Mouse (Mus musculus) erythroid progenitor cell, adult 5-6 weeks (primary cell): ENCODE results near the gene Tmem220. TPM values are rescaled to one million over a fixed set of nuclear protein-coding genes. Genes with fewer than 3 reads are reported as not detected.

Experiments used
- ATAC-seq: replicated peaks from 2 replicates; pipeline ENCODE4 v1.8.0; 2016; ENCODE audit warnings: moderate number of reproducible peaks, mild to moderate bottlenecking, moderate TSS enrichment, inconsistent platforms; ENCODE audit not compliant: poor library complexity, low FRiP score, severe bottlenecking
- total RNA-seq, 2 experiments: library from RNA; stranded (forward) in 1 of 2; stranded (reverse) in 1 of 2; fragments of 150-400 nt in 1 of 2; fragments of 186-747, 209-891 nt in 1 of 2; gene quantifications; 2 replicates each; pipeline versions ENCODE4 v1.2.3 to v1.2.4; 2015 to 2017; ENCODE audit warnings: low replicate concordance in 2 of 2

Gene Tmem220
- total RNA-seq, 2 experiments from 2014 or later = 3.8 TPM; not detected in 1

GRCm38 (mm10) chr11:67051676-67052320 is 26.8 kb downstream of the Tmem220 start:
- 0 out of 2 replicates have a peak, but pooled peaks have one; percentile 44 for ATAC-seq

- peak; percentile 100 for ATAC-seq
These were observed 27.5 kb downstream of the Tmem220 start, which contains the start of the genes Adprm and Sco1 for GRCm38 (mm10) chr11:67052321-67052952. Adprm (minus strand) TSS chr11:67052594. Sco1 (plus strand) TSS chr11:67052670.

GRCm38 (mm10) chr11:67054754-67055365 is 29.9 kb downstream of the Tmem220 start:
- ATAC-seq = no peak

- ATAC-seq = no peak
These were observed 36.4 kb downstream of the Tmem220 start for GRCm38 (mm10) chr11:67061311-67061710.

- no peak for ATAC-seq
These were observed 37.8 kb downstream of the Tmem220 start for GRCm38 (mm10) chr11:67062726-67063125.

- no peak for ATAC-seq
These were observed 42.8 kb downstream of the Tmem220 start for GRCm38 (mm10) chr11:67067741-67068140.

- ATAC-seq = no peak
These were observed 47.7 kb downstream of the Tmem220 start for GRCm38 (mm10) chr11:67072615-67073130.

- ATAC-seq = no peak
These were observed 50.1 kb downstream of the Tmem220 start for GRCm38 (mm10) chr11:67075036-67075435.

- ATAC-seq = no peak
These were observed 51.8 kb downstream of the Tmem220 start for GRCm38 (mm10) chr11:67076781-67077180.

- no peak for ATAC-seq
These were observed 52.5 kb downstream of the Tmem220 start for GRCm38 (mm10) chr11:67077435-67077834.

GRCm38 (mm10) chr11:67078000-67078399 is 53.0 kb downstream of the Tmem220 start, which contains the start of gene Myh3:
Myh3 (plus strand) TSS chr11:67078300.
- ATAC-seq = no peak

GRCm38 (mm10) chr11:67078888-67079287 is 53.9 kb downstream of the Tmem220 start:
- ATAC-seq = no peak

GRCm38 (mm10) chr11:67079740-67080139 is 54.8 kb downstream of the Tmem220 start:
- ATAC-seq = no peak

GRCm38 (mm10) chr11:67080168-67080567 is 55.2 kb downstream of the Tmem220 start:
- ATAC-seq = peak; percentile 55

- ATAC-seq = no peak
These were observed 56.2 kb downstream of the Tmem220 start for GRCm38 (mm10) chr11:67081125-67081649.

GRCm38 (mm10) chr11:67082188-67082587 is 57.2 kb downstream of the Tmem220 start:
- ATAC-seq = no peak

- ATAC-seq = no peak
These were observed 57.8 kb downstream of the Tmem220 start for GRCm38 (mm10) chr11:67082793-67083192.

GRCm38 (mm10) chr11:67083239-67083638 is 58.3 kb downstream of the Tmem220 start:
- ATAC-seq = no peak

GRCm38 (mm10) chr11:67083712-67084340 is 58.9 kb downstream of the Tmem220 start:
- no peak for ATAC-seq
